Mouse (Mus musculus): ENCODE results near the gene Aldh3a1. TPM values are rescaled to one million over a fixed set of nuclear protein-coding genes. Genes with fewer than 3 reads are reported as not detected.
"Not testable (repeated sequence)": the region's sequence is repeated elsewhere in the genome, so short reads cannot be mapped to it uniquely, and the experiment has no call there.

Gene Aldh3a1
- polyA plus RNA-seq, 1 experiment from 2014 or later, result not detected

DNA sequence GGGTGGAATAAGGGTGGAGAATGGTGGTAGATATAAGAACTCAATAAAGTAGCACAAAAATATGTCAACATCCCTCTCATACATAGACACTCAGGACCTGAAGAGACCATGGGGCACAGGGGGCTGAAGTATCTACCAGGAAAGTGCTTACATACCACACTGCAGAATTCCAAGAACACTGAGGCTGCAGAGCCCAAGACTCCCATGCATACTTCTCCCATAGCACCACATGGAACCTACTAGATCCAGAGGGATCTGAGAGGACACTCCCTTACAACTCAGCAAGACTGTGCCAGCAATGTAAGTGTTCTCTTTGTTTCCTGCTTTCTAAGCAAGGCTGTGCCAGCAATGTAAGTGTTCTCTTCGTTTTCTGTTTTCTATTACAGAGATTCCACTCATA is 23.5 kb upstream of the Aldh3a1 start:
- 83% methylated on average over 1 of the region's 1 CpGs for WGBS
- H3K27ac ChIP-seq (ENCODE audit: low read length), result no peak overlapping the region
- no peak overlapping the region for H3K9ac ChIP-seq (replicated peaks; ENCODE audit: low read depth, low read length)
- no peaks in the 10 kb centered on the region for H3K36me3 ChIP-seq (ENCODE audit: control insufficient read depth, insufficient read depth, low read length)
- H3K4me1 ChIP-seq (ENCODE audit: control insufficient read depth, insufficient read depth, low read length), result no peaks in the 10 kb centered on the region
- H3K4me2 ChIP-seq (replicated peaks; ENCODE audit: low read depth, low read length), result no peak overlapping the region
- no peaks in the 10 kb centered on the region for H3K27me3 ChIP-seq (ENCODE audit: control insufficient read depth, insufficient read depth, low read length)
- H3K4me3 ChIP-seq (ENCODE audit: low read depth, low read length), result no peak overlapping the region
- no peaks in the 10 kb centered on the region for H3K9me3 ChIP-seq (ENCODE audit: control insufficient read depth, low read depth, low read length)
- ATAC-seq (ENCODE audit: insufficient number of reproducible peaks, insufficient read depth, low FRiP score, low read depth), result no peak

GRCm38 (mm10) chr11:61190776-61191175 is 16.6 kb upstream of the Aldh3a1 start:
- ATAC-seq (ENCODE audit: insufficient number of reproducible peaks, insufficient read depth, low FRiP score, low read depth), result no peak

DNA sequence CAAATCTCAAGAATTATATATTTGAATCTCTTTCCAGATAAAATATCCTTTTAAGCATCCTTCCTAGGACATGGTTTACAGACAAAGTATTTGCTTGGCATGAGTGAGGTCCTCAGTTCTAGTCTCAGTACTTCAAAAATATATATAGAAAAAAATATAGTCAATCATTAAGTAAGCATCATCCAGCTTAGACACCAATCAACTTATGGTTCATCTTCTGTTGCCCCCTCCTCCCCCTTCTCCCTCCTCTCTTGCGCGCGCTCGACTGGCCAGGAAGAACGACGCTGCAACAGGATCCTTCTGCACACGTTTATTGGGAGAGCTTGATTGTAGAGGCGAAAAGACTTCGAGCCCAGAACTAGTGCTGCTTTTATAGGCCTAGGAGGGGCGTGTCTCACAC is 15.2 kb upstream of the Aldh3a1 start:
- H3K4me2 ChIP-seq (replicated peaks; ENCODE audit: low read depth, low read length); H3K4me3 ChIP-seq (ENCODE audit: low read depth, low read length); H3K9me3 ChIP-seq (ENCODE audit: control insufficient read depth, low read depth, low read length); H3K27me3 ChIP-seq (ENCODE audit: control insufficient read depth, insufficient read depth, low read length); H3K36me3 ChIP-seq (ENCODE audit: control insufficient read depth, insufficient read depth, low read length); H3K27ac ChIP-seq (ENCODE audit: low read length); ATAC-seq (ENCODE audit: insufficient number of reproducible peaks, insufficient read depth, low FRiP score, low read depth); H3K9ac ChIP-seq (replicated peaks; ENCODE audit: low read depth, low read length); H3K4me1 ChIP-seq (ENCODE audit: control insufficient read depth, insufficient read depth, low read length): not testable (repeated sequence)
- 89% methylated on average over 7 of the region's 10 CpGs for WGBS

More at GRCm38 (mm10) chr11:61190776-61191175, 16.6 kb upstream of the Aldh3a1 start:
- Histone ChIP-seq H3K9ac (replicated peaks; ENCODE audit: low read depth, low read length) (no peak overlapping the region), H3K9me3 (ENCODE audit: control insufficient read depth, low read depth, low read length) (no peaks in the 10 kb centered on the region), H3K27ac (ENCODE audit: low read length) (no peak overlapping the region), H3K4me2 (replicated peaks; ENCODE audit: low read depth, low read length) (no peak overlapping the region), H3K27me3 (ENCODE audit: control insufficient read depth, insufficient read depth, low read length) (no peaks in the 10 kb centered on the region), H3K36me3 (ENCODE audit: control insufficient read depth, insufficient read depth, low read length) (no peaks in the 10 kb centered on the region), H3K4me3 (ENCODE audit: low read depth, low read length) (no peak overlapping the region), H3K4me1 (ENCODE audit: control insufficient read depth, insufficient read depth, low read length) (no peaks in the 10 kb centered on the region)
- 61% methylated on average over 2 of the region's 2 CpGs for WGBS

- Histone ChIP-seq H3K4me3 (ENCODE audit: low read depth, low read length) (no peak overlapping the region), H3K27me3 (ENCODE audit: control insufficient read depth, insufficient read depth, low read length) (no peaks in the 10 kb centered on the region), H3K36me3 (ENCODE audit: control insufficient read depth, insufficient read depth, low read length) (no peaks in the 10 kb centered on the region), H3K9me3 (ENCODE audit: control insufficient read depth, low read depth, low read length) (no peaks in the 10 kb centered on the region), H3K27ac (ENCODE audit: low read length) (no peak overlapping the region), H3K9ac (replicated peaks; ENCODE audit: low read depth, low read length) (no peak overlapping the region), H3K4me2 (replicated peaks; ENCODE audit: low read depth, low read length) (no peak overlapping the region), H3K4me1 (ENCODE audit: control insufficient read depth, insufficient read depth, low read length) (peaks cover 3% of the 10 kb centered on the region; the same call in 1 of the 2 replicates)
- no peak for ATAC-seq (ENCODE audit: insufficient number of reproducible peaks, insufficient read depth, low FRiP score, low read depth)
- 93% methylated on average over 2 of the region's 2 CpGs for WGBS
These were observed 14.6 kb upstream of the Aldh3a1 start for GRCm38 (mm10) chr11:61192779-61193178.

DNA sequence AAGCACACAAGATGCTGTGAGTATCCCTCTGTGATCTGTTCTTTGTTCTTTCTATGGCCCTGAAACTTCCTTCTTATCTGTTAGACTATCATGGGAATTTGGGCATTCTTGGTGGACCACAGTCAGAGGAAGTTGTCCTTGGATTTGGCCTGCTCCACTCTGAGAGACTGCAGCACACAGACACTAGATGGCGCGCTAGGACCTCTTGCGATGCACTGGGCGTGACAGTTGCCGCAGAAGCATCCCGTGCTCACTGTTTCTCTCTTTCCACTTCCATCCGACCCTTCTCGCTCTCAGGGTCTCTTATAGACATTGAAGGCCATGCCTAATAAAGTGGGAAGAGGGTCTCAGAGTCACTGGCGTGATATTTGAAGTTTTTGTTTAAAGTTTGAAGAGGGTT is 13.9 kb upstream of the Aldh3a1 start:
- H3K4me2 ChIP-seq (replicated peaks; ENCODE audit: low read depth, low read length), result no peak overlapping the region
- no peaks in the 10 kb centered on the region for H3K36me3 ChIP-seq (ENCODE audit: control insufficient read depth, insufficient read depth, low read length)
- H3K4me3 ChIP-seq (ENCODE audit: low read depth, low read length), result no peak overlapping the region
- H3K9me3 ChIP-seq (ENCODE audit: control insufficient read depth, low read depth, low read length), result no peaks in the 10 kb centered on the region
- no peak for ATAC-seq (ENCODE audit: insufficient number of reproducible peaks, insufficient read depth, low FRiP score, low read depth)
- WGBS, result 9% methylated on average over 9 of the region's 9 CpGs
- no peaks in the 10 kb centered on the region for H3K27me3 ChIP-seq (ENCODE audit: control insufficient read depth, insufficient read depth, low read length)
- H3K4me1 ChIP-seq (ENCODE audit: control insufficient read depth, insufficient read depth, low read length), result peaks cover 3% of the 10 kb centered on the region; the same call in 1 of the 2 replicates
- no peak overlapping the region for H3K9ac ChIP-seq (replicated peaks; ENCODE audit: low read depth, low read length)
- no peak overlapping the region for H3K27ac ChIP-seq (ENCODE audit: low read length)

DNA sequence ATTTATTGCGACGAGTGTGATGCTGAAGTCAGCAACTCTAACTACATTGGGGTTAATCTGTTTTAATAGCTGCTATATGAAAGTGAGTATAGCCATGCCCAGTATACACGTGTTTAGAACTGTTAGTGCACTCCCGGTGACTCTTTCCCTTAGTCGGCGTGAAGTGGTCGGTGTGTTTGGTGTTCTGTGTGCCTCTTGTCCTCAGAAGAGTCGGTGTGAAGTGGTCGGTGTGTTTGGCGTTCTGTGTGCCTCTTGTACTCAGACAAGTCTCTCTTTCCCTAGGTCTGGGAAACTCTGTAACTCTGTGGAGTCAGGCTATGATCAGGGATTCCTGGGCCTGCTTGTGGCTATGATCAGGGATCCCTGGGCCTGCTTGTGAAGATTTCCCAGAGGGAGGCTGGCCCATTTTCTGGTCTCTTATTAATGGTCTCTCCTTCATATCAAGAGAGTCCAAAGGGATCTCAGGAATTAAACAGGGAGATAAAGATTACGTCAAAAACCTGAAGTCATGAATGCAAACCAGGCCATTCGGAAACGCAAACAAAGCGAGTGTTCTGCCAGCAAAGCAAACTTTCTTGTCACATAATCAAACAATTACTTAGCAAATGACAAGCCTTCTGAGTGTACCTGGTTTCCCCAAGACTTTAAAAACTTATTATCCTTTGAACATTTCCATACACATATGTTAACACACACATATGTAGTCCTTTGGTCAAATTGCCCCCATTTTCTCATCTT is 10.6 kb upstream of the Aldh3a1 start:
- H3K9ac ChIP-seq (replicated peaks; ENCODE audit: low read depth, low read length), result no peak overlapping the region
- no peaks in the 10 kb centered on the region for H3K36me3 ChIP-seq (ENCODE audit: control insufficient read depth, insufficient read depth, low read length)
- H3K27ac ChIP-seq (ENCODE audit: low read length), result no peak overlapping the region
- peaks cover 3% of the 10 kb centered on the region; the same call in 1 of the 2 replicates for H3K4me1 ChIP-seq (ENCODE audit: control insufficient read depth, insufficient read depth, low read length)
- ATAC-seq (ENCODE audit: insufficient number of reproducible peaks, insufficient read depth, low FRiP score, low read depth), result no peak
- H3K4me3 ChIP-seq (ENCODE audit: low read depth, low read length), result no peak overlapping the region
- H3K27me3 ChIP-seq (ENCODE audit: control insufficient read depth, insufficient read depth, low read length), result no peaks in the 10 kb centered on the region
- WGBS, result 70% methylated on average over 14 of the region's 14 CpGs
- no peaks in the 10 kb centered on the region for H3K9me3 ChIP-seq (ENCODE audit: control insufficient read depth, low read depth, low read length)
- no peak overlapping the region for H3K4me2 ChIP-seq (replicated peaks; ENCODE audit: low read depth, low read length)

GRCm38 (mm10) chr11:61197935-61198334 is 9.4 kb upstream of the Aldh3a1 start:
- ATAC-seq (ENCODE audit: insufficient number of reproducible peaks, insufficient read depth, low FRiP score, low read depth), result no peak
- Histone ChIP-seq H3K9me3 (ENCODE audit: control insufficient read depth, low read depth, low read length) (no peaks in the 10 kb centered on the region), H3K27ac (ENCODE audit: low read length) (no peak overlapping the region), H3K4me2 (replicated peaks; ENCODE audit: low read depth, low read length) (no peak overlapping the region), H3K9ac (replicated peaks; ENCODE audit: low read depth, low read length) (no peak overlapping the region), H3K4me3 (ENCODE audit: low read depth, low read length) (no peak overlapping the region), H3K27me3 (ENCODE audit: control insufficient read depth, insufficient read depth, low read length) (no peaks in the 10 kb centered on the region), H3K4me1 (ENCODE audit: control insufficient read depth, insufficient read depth, low read length) (peaks cover 3% of the 10 kb centered on the region; the same call in 1 of the 2 replicates), H3K36me3 (ENCODE audit: control insufficient read depth, insufficient read depth, low read length) (no peaks in the 10 kb centered on the region)

DNA sequence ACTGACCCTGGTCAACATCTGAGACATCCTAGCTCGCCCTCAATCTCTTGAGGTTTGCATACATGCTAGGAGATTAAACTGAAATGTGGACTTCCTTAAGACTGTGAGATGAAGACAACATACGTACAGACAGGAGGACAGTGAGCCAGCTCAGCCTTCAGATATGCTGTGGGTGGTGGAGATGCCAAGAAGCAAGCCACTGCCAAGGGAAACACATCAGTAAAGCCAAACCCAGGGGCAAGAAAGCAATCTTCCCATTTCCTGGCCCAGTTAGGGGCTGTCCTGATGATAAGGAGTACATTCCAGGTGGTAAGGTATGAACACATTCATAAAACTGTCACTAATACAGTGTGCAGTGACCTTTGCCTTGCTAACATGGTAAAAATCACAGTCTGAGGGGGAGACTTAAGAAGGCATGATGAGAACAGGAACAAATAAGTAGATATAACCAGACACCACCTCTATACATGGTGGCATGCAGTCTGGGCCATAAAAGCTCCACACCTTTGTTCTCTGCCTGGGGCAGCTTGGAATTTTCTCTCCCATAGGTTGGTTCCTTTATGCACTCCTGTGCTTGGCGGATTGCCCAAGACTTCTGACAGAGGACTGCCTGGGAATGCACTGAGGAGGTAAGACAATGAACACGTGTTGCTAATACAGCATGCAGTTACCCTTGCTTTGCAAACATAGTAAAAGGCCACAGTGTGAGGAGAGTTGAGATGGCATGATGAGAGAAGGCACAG is 7.5 kb upstream of the Aldh3a1 start:
- WGBS, result 52% methylated on average over 4 of the region's 4 CpGs
- H3K4me2 ChIP-seq (replicated peaks; ENCODE audit: low read depth, low read length), result no peak overlapping the region
- no peak overlapping the region for H3K27ac ChIP-seq (ENCODE audit: low read length)
- H3K9ac ChIP-seq (replicated peaks; ENCODE audit: low read depth, low read length), result no peak overlapping the region
- no peak overlapping the region for H3K4me3 ChIP-seq (ENCODE audit: low read depth, low read length)
- H3K27me3 ChIP-seq (ENCODE audit: control insufficient read depth, insufficient read depth, low read length), result no peaks in the 10 kb centered on the region
- peaks cover 3% of the 10 kb centered on the region; the same call in 1 of the 2 replicates for H3K4me1 ChIP-seq (ENCODE audit: control insufficient read depth, insufficient read depth, low read length)
- no peaks in the 10 kb centered on the region for H3K36me3 ChIP-seq (ENCODE audit: control insufficient read depth, insufficient read depth, low read length)
- no peak for ATAC-seq (ENCODE audit: insufficient number of reproducible peaks, insufficient read depth, low FRiP score, low read depth)
- no peaks in the 10 kb centered on the region for H3K9me3 ChIP-seq (ENCODE audit: control insufficient read depth, low read depth, low read length)
